Mouse (Mus musculus): Measurements from ENCODE around the gene Gm4307. TPM values are rescaled to one million over a fixed set of nuclear protein-coding genes. Genes with fewer than 3 reads are reported as not detected.

Gene Gm4307
- polyA plus RNA-seq, 1 experiment from 2014 or later = not detected

Other genes starting within 250 kb of the Gm4307 start
- not detected in 2 replicates for gene Gm4301, start 25.7 kb upstream of the Gm4307 start, polyA plus RNA-seq (2015; fragmentation: Nextera tagmentation; extraction: Ambion mirVana)
- gene Gm4302, start 20.5 kb upstream of the Gm4307 start, polyA plus RNA-seq (2015; fragmentation: Nextera tagmentation; extraction: Ambion mirVana) = not detected in 2 replicates
- not detected in 2 replicates for gene Gm4303, start 15.4 kb upstream of the Gm4307 start, polyA plus RNA-seq (2015; fragmentation: Nextera tagmentation; extraction: Ambion mirVana)
- gene Gm4305, start 10.2 kb upstream of the Gm4307 start, polyA plus RNA-seq (2015; fragmentation: Nextera tagmentation; extraction: Ambion mirVana) = not detected in 2 replicates
- gene Gm4312, start 21.2 kb downstream of the Gm4307 start, polyA plus RNA-seq (2015; fragmentation: Nextera tagmentation; extraction: Ambion mirVana) = not detected in 2 replicates
- 13.8 and 14.1 TPM in 2 replicates for gene Tmtc3, start 126.0 kb downstream of the Gm4307 start, polyA plus RNA-seq (2015; fragmentation: Nextera tagmentation; extraction: Ambion mirVana)
- gene Cep290, start 126.2 kb downstream of the Gm4307 start, polyA plus RNA-seq (2015; fragmentation: Nextera tagmentation; extraction: Ambion mirVana) = 3.0 and 3.3 TPM in 2 replicates
- gene 4930430F08Rik, start 229.1 kb downstream of the Gm4307 start, polyA plus RNA-seq (2015; fragmentation: Nextera tagmentation; extraction: Ambion mirVana) = 6.2 and 6.4 TPM in 2 replicates
- gene 1700017N19Rik, start 229.1 kb downstream of the Gm4307 start, polyA plus RNA-seq (2015; fragmentation: Nextera tagmentation; extraction: Ambion mirVana) = not detected in 2 replicates

Measured in intestine, embryonic 16.5 days (tissue).